Mouse (Mus musculus): Measurements from ENCODE around the gene Slc4a8. TPM values are rescaled to one million over a fixed set of nuclear protein-coding genes. Genes with fewer than 3 reads are reported as not detected.

The Slc4a8 gene
- polyA plus RNA-seq, 1 experiment from 2014 or later, result 1.0 TPM

DNA sequence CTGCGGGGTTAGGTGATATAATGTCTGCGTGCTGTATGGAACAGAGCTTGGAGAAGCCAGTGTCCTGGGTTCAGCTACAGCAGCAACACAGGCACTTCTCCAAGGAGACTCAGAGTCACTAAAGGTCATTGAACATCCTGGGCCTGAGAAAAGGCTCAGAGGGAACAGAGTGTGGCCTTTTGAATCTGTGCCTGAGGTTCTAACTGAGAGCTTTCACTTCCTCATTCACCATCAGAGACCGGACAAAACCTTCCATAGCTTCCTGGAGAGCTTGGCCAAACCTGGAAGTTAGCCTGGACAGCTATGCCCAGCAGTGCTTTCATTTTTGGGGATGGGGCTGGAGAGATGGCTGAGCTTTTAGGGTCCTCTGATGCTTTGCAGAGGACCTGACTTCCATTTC, 23.9 kb upstream of the Slc4a8 start:
- H3K9ac ChIP-seq (replicated peaks), result no peak overlapping the region
- ATAC-seq (peak; percentile 22; the same call in 1 of the 2 replicates), DNase-seq (no peak)
- 71% methylated on average over 3 of the region's 3 CpGs for WGBS (ENCODE audit: insufficient replicate concordance)
- peaks cover 23% of the 10 kb centered on the region for H3K4me1 ChIP-seq (ENCODE audit: insufficient read depth)
- TF ChIP-seq CTCF (IDR thresholded peaks at IDR 0.05; ENCODE audit: low read depth), result no peak
- no peak for TF ChIP-seq EP300 (IDR thresholded peaks at IDR 0.05; ENCODE audit: low read depth)
- H3K36me3 ChIP-seq (replicated peaks; ENCODE audit: insufficient read depth, low read length), result no peaks in the 10 kb centered on the region
- H3K27ac ChIP-seq (ENCODE audit: low read depth), result peak overlapping the region; percentile 66; the same call in 1 of the 2 replicates
- 0 out of 2 replicates have a peak overlapping the region, but pooled peaks have one; percentile 57 for H3K4me2 ChIP-seq (ENCODE audit: low read depth, low read length)
- H3K4me3 ChIP-seq (ENCODE audit: low read depth, low read length), result no peak overlapping the region
- H3K9me3 ChIP-seq (ENCODE audit: low read length), result no peaks in the 10 kb centered on the region
- no peaks in the 10 kb centered on the region for H3K27me3 ChIP-seq (ENCODE audit: insufficient read depth, low read length)

DNA sequence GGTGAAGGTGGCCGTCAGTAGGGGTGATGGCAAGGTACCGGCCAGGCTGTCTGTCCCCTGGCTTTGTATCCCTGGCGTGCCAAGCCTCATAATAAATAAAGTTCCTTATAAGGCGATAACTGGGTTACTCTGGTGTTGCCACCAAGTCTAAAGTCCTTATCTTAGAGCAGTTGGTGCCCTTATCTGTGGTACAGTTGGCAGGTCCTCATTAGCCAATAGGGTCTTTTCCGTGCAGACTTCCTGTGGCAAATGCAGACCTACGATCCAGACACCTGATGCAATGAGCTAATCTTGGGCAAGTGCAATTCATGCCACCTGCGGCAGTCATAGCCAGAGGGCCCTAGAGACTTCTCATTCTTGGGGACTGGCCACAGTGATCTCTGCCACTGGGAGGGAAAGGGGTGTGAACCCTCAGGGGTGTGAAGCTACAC, 23.2 kb upstream of the Slc4a8 start:
- peak overlapping the region; percentile 57 for H3K4me2 ChIP-seq (ENCODE audit: low read depth, low read length)
- H3K27ac ChIP-seq (ENCODE audit: low read depth), result peak overlapping the region; percentile 66
- ATAC-seq (peak; percentile 81), DNase-seq (no peak)
- no peaks in the 10 kb centered on the region for H3K36me3 ChIP-seq (replicated peaks; ENCODE audit: insufficient read depth, low read length)
- no peaks in the 10 kb centered on the region for H3K9me3 ChIP-seq (ENCODE audit: low read length)
- TF ChIP-seq EP300 (IDR thresholded peaks at IDR 0.05; ENCODE audit: low read depth), result peak; percentile 94
- TF ChIP-seq CTCF (IDR thresholded peaks at IDR 0.05; ENCODE audit: low read depth), result peak; percentile 26; the same call in 1 of the 2 replicates
- H3K4me1 ChIP-seq (ENCODE audit: insufficient read depth), result peaks cover 23% of the 10 kb centered on the region
- H3K27me3 ChIP-seq (ENCODE audit: insufficient read depth, low read length), result no peaks in the 10 kb centered on the region
- H3K4me3 ChIP-seq (ENCODE audit: low read depth, low read length), result no peak overlapping the region
- no peak overlapping the region for H3K9ac ChIP-seq (replicated peaks)
- WGBS (ENCODE audit: insufficient replicate concordance), result 37% methylated on average over 7 of the region's 7 CpGs

DNA sequence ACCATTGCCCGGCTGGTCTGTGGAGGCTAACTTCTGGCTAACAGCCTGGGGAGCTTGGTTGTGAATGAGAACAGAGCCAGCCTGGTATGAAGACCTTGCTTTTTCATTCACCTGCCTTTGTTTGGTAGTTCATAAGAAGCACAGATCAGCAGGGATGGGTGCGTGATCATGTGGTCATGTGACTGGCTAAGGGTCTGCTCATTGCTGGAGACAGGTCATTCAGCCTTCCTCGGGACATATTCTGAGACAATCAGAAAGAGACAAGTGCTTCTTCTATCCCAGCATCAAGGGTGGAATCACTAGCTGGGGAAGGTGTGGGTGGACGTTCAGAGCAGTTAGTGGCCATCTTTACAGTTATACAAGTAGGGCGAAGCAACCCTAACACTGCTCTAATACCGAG, 22.1 kb upstream of the Slc4a8 start:
- Histone ChIP-seq H3K4me1 (ENCODE audit: insufficient read depth) (peaks cover 23% of the 10 kb centered on the region), H3K36me3 (replicated peaks; ENCODE audit: insufficient read depth, low read length) (no peaks in the 10 kb centered on the region), H3K27ac (ENCODE audit: low read depth) (no peak overlapping the region), H3K4me2 (ENCODE audit: low read depth, low read length) (no peak overlapping the region), H3K9ac (replicated peaks) (no peak overlapping the region), H3K4me3 (ENCODE audit: low read depth, low read length) (no peak overlapping the region), H3K9me3 (ENCODE audit: low read length) (no peaks in the 10 kb centered on the region), H3K27me3 (ENCODE audit: insufficient read depth, low read length) (no peaks in the 10 kb centered on the region)
- ATAC-seq, result no peak
- DNase-seq, result no peak
- WGBS (ENCODE audit: insufficient replicate concordance), result 84% methylated on average over 6 of the region's 6 CpGs
- TF ChIP-seq EP300 (IDR thresholded peaks at IDR 0.05; ENCODE audit: low read depth) (no peak), CTCF (IDR thresholded peaks at IDR 0.05; ENCODE audit: low read depth) (no peak)

DNA sequence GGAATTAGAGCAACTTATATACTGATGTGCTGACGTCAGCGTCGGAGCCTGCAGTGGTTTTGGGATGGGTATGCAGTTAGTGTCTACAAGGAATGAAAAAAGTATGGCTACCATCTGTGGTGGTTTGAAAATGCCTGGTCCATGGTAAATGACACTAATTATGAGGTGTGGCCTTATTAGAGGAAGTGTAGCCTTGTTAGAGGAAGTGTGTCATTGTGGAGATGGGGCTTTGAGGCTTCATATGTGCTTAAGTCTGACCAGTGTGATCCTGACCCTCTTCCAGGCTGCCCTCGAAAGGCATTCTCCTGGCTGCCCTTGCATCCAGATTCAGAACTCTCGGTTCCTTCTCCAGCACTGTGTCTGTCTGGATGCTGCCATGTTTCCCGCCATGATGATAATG, 18.3 kb upstream of the Slc4a8 start:
- H3K27ac ChIP-seq (ENCODE audit: low read depth), result no peak overlapping the region
- H3K4me2 ChIP-seq (ENCODE audit: low read depth, low read length), result no peak overlapping the region
- H3K4me3 ChIP-seq (ENCODE audit: low read depth, low read length), result no peak overlapping the region
- H3K9me3 ChIP-seq (ENCODE audit: low read length), result no peaks in the 10 kb centered on the region
- H3K9ac ChIP-seq (replicated peaks), result no peak overlapping the region
- no peak for DNase-seq
- ATAC-seq, result no peak
- no peaks in the 10 kb centered on the region for H3K36me3 ChIP-seq (replicated peaks; ENCODE audit: insufficient read depth, low read length)
- peaks cover 13% of the 10 kb centered on the region for H3K4me1 ChIP-seq (ENCODE audit: insufficient read depth)
- WGBS (ENCODE audit: insufficient replicate concordance), result 89% methylated on average over 6 of the region's 6 CpGs
- no peaks in the 10 kb centered on the region for H3K27me3 ChIP-seq (ENCODE audit: insufficient read depth, low read length)
- TF ChIP-seq EP300 (IDR thresholded peaks at IDR 0.05; ENCODE audit: low read depth), result no peak
- TF ChIP-seq CTCF (IDR thresholded peaks at IDR 0.05; ENCODE audit: low read depth), result no peak

DNA sequence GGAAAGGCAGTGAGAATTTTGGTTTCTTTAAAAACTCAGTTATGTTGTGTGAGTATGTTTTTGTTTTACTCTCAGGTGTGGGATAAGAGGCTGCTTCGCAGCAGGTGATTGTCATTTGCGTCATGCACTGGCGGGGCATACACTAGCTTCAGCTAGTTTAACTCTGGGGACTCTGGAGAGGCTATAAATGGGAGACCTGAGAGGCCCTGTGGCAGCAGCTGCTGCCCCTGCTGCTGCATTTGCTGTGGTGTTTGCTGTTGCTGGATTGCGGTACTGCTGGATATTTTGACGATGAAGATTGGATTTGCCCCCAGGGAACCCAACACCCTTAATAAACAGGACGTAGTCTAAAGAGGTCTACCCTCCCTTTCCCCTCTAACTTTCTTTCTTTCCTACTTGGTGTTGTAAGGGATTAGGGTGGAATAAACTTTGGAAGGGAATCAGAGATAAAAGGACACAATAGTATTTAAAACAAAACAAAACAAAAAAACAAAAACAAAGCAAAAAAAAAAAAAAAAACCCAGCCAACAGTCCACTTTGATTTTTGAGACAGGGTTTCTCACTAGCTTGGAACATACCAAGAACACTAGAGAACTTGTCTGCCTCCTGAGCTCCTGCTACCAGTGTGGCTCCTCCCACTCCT, 14.9 kb upstream of the Slc4a8 start:
- DNase-seq (no peak), ATAC-seq (no peak)
- Histone ChIP-seq H3K4me2 (ENCODE audit: low read depth, low read length) (peak overlapping the region; percentile 66), H3K4me3 (ENCODE audit: low read depth, low read length) (peak overlapping the region; percentile 21; the same call in 1 of the 2 replicates), H3K27me3 (ENCODE audit: insufficient read depth, low read length) (0 out of 2 replicates have a peak, but pooled peaks cover 2% of the 10 kb centered on the region), H3K4me1 (ENCODE audit: insufficient read depth) (peaks cover 15% of the 10 kb centered on the region), H3K9ac (replicated peaks) (no peak overlapping the region), H3K36me3 (replicated peaks; ENCODE audit: insufficient read depth, low read length) (no peaks in the 10 kb centered on the region), H3K27ac (ENCODE audit: low read depth) (0 out of 2 replicates have a peak overlapping the region, but pooled peaks have one; percentile 26), H3K9me3 (ENCODE audit: low read length) (no peaks in the 10 kb centered on the region)
- TF ChIP-seq CTCF (IDR thresholded peaks at IDR 0.05; ENCODE audit: low read depth) (no peak), EP300 (IDR thresholded peaks at IDR 0.05; ENCODE audit: low read depth) (no peak)
- 49% methylated on average over 6 of the region's 6 CpGs for WGBS (ENCODE audit: insufficient replicate concordance)

DNA sequence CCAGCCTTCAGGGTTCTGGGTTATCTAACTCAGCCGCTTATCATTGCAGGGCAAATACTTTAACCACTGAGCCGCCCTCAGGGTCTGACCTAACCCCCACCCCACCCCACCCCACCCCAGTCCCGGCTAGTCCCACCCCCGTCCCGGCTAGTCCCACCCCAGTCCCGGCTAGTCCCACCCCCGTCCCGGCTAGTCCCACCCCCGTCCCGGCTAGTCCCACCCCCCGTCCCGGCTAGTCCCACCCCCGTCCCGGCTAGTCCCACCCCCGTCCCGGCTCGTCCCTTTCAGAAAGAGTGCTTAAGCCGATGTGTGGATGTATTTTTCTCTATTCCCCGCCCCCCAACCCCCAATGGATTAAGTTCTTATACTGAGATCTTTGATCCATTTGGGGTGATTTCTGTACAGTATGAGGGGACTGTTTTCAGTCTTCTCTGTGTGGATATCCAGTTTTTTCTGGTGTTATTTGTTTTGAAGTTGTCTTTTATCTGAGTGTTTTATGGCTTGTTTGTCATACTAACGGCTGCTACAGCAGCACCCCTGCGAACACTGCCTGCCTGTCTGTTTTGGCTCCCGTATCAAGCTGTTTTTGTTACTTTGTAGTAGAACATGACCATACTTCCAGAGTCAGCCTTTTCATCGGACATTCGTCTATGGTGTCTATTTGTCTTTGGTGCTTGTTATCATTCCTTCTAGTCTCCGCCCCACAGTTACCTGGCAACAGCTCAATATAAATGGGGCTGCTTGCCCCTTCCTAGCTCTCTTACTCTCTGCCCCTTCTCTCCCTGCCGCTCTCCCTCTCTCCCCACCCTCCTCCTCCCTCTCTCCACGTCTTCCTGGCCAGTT, 14.2 kb upstream of the Slc4a8 start:
- ATAC-seq (peak; percentile 92), DNase-seq (peak; percentile 70)
- peak overlapping the region; percentile 26 for H3K27ac ChIP-seq (ENCODE audit: low read depth)
- peaks cover 15% of the 10 kb centered on the region for H3K4me1 ChIP-seq (ENCODE audit: insufficient read depth)
- peak overlapping the region; percentile 21 for H3K4me3 ChIP-seq (ENCODE audit: low read depth, low read length)
- WGBS (ENCODE audit: insufficient replicate concordance), result 5% methylated on average over 20 of the region's 27 CpGs
- H3K4me2 ChIP-seq (ENCODE audit: low read depth, low read length), result peak overlapping the region; percentile 66
- no peaks in the 10 kb centered on the region for H3K9me3 ChIP-seq (ENCODE audit: low read length)
- H3K36me3 ChIP-seq (replicated peaks; ENCODE audit: insufficient read depth, low read length), result no peaks in the 10 kb centered on the region
- TF ChIP-seq CTCF (IDR thresholded peaks at IDR 0.05; ENCODE audit: low read depth) (no peak), EP300 (IDR thresholded peaks at IDR 0.05; ENCODE audit: low read depth) (peak; percentile 35; the same call in 1 of the 2 replicates)
- 0 out of 2 replicates have a peak, but pooled peaks cover 2% of the 10 kb centered on the region for H3K27me3 ChIP-seq (ENCODE audit: insufficient read depth, low read length)
- peak overlapping the region; percentile 1; the same call in 1 of the 2 replicates for H3K9ac ChIP-seq (replicated peaks)

Measured in liver, postnatal 0 days (tissue).